Mouse (Mus musculus) olfactory bulb, adult 2 months (tissue): ENCODE measurements around the gene Pim1.

Experiments
- CTCF ChIP-seq: fragments of 200-500 bp; IDR thresholded peaks from 2 replicates; pipeline ENCODE4 v1.5.1; 2012; ENCODE audit warnings: low read depth, mild to moderate bottlenecking, low read length, moderate library complexity; ENCODE audit not compliant: insufficient read depth
- POLR2A ChIP-seq: fragments of 200-500 bp; IDR thresholded peaks from 2 replicates; pipeline ENCODE4 v1.6.1; 2012; ENCODE audit warnings: mild to moderate bottlenecking, low read depth, low read length, moderate library complexity; ENCODE audit not compliant: insufficient read depth

DNA sequence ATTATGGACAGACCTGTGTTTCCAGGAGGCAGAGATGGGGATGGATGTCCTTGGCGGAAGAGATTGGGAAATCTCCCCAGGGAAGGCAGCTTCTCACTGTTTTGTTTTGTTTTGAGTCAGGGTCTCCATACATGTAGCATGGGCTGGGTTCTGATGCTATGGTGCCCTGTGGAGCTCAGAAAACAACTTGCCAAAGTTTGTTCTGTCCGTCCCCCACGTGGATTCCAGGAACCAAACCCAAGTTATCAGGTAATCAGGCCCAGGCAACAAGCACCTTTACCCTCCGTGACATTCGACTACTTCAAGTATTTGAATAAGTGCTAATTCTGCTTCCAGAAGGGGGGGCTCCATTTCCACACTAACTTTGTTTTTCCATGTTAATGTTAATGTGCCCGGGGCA, 9.0 kb downstream of the Pim1 start:
- no peak for TF ChIP-seq CTCF
- TF ChIP-seq POLR2A: no peak
